Comparison of ENCODE assay signal across 12 mouse cellular contexts in the genomic region with DNA sequence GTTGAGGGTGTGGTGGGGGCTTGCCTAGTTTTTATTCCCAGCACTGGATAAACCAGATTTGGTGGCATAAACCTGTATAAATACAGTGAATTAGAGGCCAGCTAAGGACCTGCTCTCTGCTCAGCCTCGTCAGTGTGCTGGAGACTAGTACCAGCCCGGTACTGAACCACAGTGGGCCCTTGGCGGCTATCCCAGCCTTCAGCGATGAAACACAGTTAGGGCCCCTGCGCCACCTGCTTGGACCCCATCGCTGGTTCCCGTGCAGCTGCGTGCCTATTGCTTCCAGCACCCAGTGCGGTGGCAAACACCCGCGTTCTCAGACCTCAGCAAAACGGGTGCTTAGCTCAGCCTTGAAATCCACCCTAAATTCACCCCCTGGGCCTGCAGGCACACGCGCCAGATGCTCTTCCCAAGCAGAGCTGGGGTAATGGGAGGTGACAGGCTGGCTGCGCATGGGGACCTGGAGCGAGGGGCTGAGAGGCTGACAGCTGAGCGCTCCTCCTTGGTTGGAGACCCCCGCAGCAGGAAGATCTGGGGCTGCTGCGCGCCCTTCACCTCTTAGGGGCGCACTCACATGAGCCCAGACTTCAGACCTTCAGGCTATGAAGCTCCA.
DNase-seq lines count a peak whose midpoint lies in the region; ATAC-seq and TF ChIP-seq lines count a peak whose summit lies in the region.
"Had no signal": no experiment of that assay in that cellular context is flagged by ENCODE, and none has a peak within 500 bp of the region (broad histone marks: within the 10 kb centered on the region; RNA-seq: fewer than 3 reads in every experiment).

No protein-coding gene starts in this region.

- H3K27ac ChIP-seq in forebrain, embryonic 13.5 days = no peak overlapping the region
- H3K27ac ChIP-seq in forebrain, embryonic 10.5 days = no peak overlapping the region
- H3K27ac ChIP-seq in liver, embryonic 14.5 days = no peak overlapping the region
- H3K27ac ChIP-seq: stomach, embryonic 15.5 days had no signal

- 0 out of 2 replicates have a peak, but pooled peaks cover 11% of the 10 kb centered on the region for H3K4me1 ChIP-seq in forebrain, embryonic 13.5 days
- peaks cover 10% of the 10 kb centered on the region for H3K4me1 ChIP-seq in forebrain, embryonic 10.5 days
- H3K4me1 ChIP-seq in liver, embryonic 14.5 days (replicated peaks; ENCODE audit: control insufficient read depth in 2 of 2, insufficient read depth in 2 of 2, low read length in 1 of 2) = peaks cover 0 to 18% of the 10 kb centered on the region in 2 experiments; a peak in 3 of 4 replicates

- TF ChIP-seq EP300 in liver, embryonic 14.5 days (IDR thresholded peaks at IDR 0.05; ENCODE audit: low read depth) = no peak

- WGBS in forebrain, embryonic 13.5 days = 52% methylated on average over 21 of the region's 21 CpGs
- 50% methylated on average over 21 of the region's 21 CpGs for WGBS in forebrain, embryonic 10.5 days
- 78% methylated on average over 21 of the region's 21 CpGs for WGBS in liver, embryonic 14.5 days (ENCODE audit: insufficient replicate concordance)

- H3K4me2 ChIP-seq in forebrain, embryonic 13.5 days = no peak overlapping the region
- H3K4me2 ChIP-seq in liver, embryonic 14.5 days (ENCODE audit: low read depth) = peak overlapping the region; percentile 37
- H3K4me2 ChIP-seq: stomach, embryonic 15.5 days had no signal

- no peak overlapping the region for H3K9ac ChIP-seq in forebrain, embryonic 13.5 days
- H3K9ac ChIP-seq in liver, embryonic 14.5 days (replicated peaks) = no peak overlapping the region
- H3K9ac ChIP-seq: stomach, embryonic 15.5 days had no signal

- H3K9me3 ChIP-seq in forebrain, embryonic 13.5 days (replicated peaks) = no peaks in the 10 kb centered on the region
- H3K9me3 ChIP-seq in forebrain, embryonic 10.5 days = no peaks in the 10 kb centered on the region
- H3K9me3 ChIP-seq in liver, embryonic 14.5 days (ENCODE audit: control insufficient read depth, low read length) = no peaks in the 10 kb centered on the region
- H3K9me3 ChIP-seq: stomach, embryonic 15.5 days had no signal

- TF ChIP-seq CTCF in liver, embryonic 14.5 days (IDR thresholded peaks at IDR 0.05; ENCODE audit: low read depth) = no peak

- H3K4me3 ChIP-seq in forebrain, embryonic 13.5 days = no peak overlapping the region
- no peak overlapping the region for H3K4me3 ChIP-seq in forebrain, embryonic 10.5 days
- no peak overlapping the region for H3K4me3 ChIP-seq in liver, embryonic 14.5 days (ENCODE audit: insufficient read depth in 1 of 2, low read depth in 2 of 2, low read length in 2 of 2)
- H3K4me3 ChIP-seq: stomach, embryonic 15.5 days had no signal

- peak; percentile 36; the same call in 1 of the 2 replicates for ATAC-seq in forebrain, embryonic 13.5 days
- peak; percentile 33; the same call in 1 of the 2 replicates for ATAC-seq in liver, embryonic 14.5 days (ENCODE audit: insufficient read depth)
- ATAC-seq in granulocyte monocyte progenitor cell, adult 5-6 weeks (replicated peaks; ENCODE audit: poor library complexity, severe bottlenecking) = no peak
- ATAC-seq: lung, postnatal 0 days had no signal

- no peaks in the 10 kb centered on the region for H3K36me3 ChIP-seq in forebrain, embryonic 13.5 days (ENCODE audit: poor library complexity, severe bottlenecking)
- H3K36me3 ChIP-seq in forebrain, embryonic 10.5 days (replicated peaks) = no peaks in the 10 kb centered on the region
- H3K36me3 ChIP-seq in liver, embryonic 14.5 days (replicated peaks; ENCODE audit: control insufficient read depth, insufficient read depth, low read depth) = no peaks in the 10 kb centered on the region
- H3K36me3 ChIP-seq: stomach, embryonic 15.5 days had no signal

- 0 out of 2 replicates have a peak, but pooled peaks cover 3% of the 10 kb centered on the region for H3K27me3 ChIP-seq in forebrain, embryonic 13.5 days
- peaks cover 33% of the 10 kb centered on the region for H3K27me3 ChIP-seq in forebrain, embryonic 10.5 days (ENCODE audit: poor library complexity, severe bottlenecking)
- H3K27me3 ChIP-seq in liver, embryonic 14.5 days (ENCODE audit: control insufficient read depth, insufficient read depth, low read length) = no peaks in the 10 kb centered on the region
- H3K27me3 ChIP-seq: stomach, embryonic 15.5 days had no signal

- no peak for DNase-seq in forebrain, embryonic 10.5 days (ENCODE audit: extremely low spot score, low spot score)
- peak; percentile 42 to 53 for DNase-seq in right cerebral cortex, postnatal 10 days (ENCODE audit: low spot score in 2 of 2)
- no peak for DNase-seq in right cerebral cortex, adult 2 months (ENCODE audit: low spot score in 2 of 2)
- no peak for DNase-seq in liver, embryonic 14.5 days (ENCODE audit: low read depth in 3 of 3, low spot score in 3 of 3)
- peak; percentile 36 for DNase-seq in right cerebral cortex, postnatal 4 days
- DNase-seq in c-Kit-positive CD71-positive TER-119-positive erythroid progenitor cells, embryonic 14.5 days (ENCODE audit: low spot score) = no peak
- DNase-seq: cerebellum, adult 11-12 months; kidney, postnatal 14 days had no signal

Comparison
In these comparisons a context has a peak if more than half of its experiments do, and no peak if none do; other contexts are left out.
1. DNase-seq: peak in right cerebral cortex, postnatal 10 days (2 of 2) and right cerebral cortex, postnatal 4 days (single experiment); none in forebrain, embryonic 10.5 days (single experiment), right cerebral cortex, adult 2 months (0 of 2), liver, embryonic 14.5 days (0 of 3) and c-Kit-positive CD71-positive TER-119-positive erythroid progenitor cells, embryonic 14.5 days (single experiment).